Mouse (Mus musculus): ENCODE data around the gene Ano7. TPM values are rescaled to one million over a fixed set of nuclear protein-coding genes. Genes with fewer than 3 reads are reported as not detected.
"Not testable (repeated sequence)": the region's sequence is repeated elsewhere in the genome, so short reads cannot be mapped to it uniquely, and the experiment has no call there.

Gene Ano7
- polyA plus RNA-seq, 1 experiment from 2014 or later: 0.51 TPM

DNA sequence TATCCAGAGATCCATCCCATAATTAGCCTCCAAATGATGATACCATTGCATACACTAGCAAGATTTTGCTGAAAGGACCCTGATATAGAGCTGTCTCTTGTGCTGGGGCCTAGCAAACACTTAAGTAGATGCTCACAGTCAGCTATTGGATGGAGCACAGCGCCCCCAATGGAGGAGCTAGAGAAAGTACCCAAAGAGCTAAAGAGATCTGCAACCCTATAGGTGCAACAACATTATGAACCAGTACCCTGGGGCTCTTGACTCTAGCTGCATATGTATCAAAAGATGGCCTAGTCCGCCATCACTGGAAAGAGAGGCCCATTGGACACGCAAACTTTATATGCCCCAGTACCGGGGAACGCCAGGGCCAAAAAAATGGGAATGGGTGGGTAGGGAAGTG lies 76.4 kb downstream of the Ano7 start:
- H3K9ac ChIP-seq (replicated peaks); H3K27ac ChIP-seq; H3K4me3 ChIP-seq (replicated peaks); H3K27me3 ChIP-seq; ATAC-seq (ENCODE audit: insufficient number of reproducible peaks, insufficient read depth, low FRiP score, low TSS enrichment, low read depth); H3K4me1 ChIP-seq (replicated peaks); H3K36me3 ChIP-seq; H3K9me3 ChIP-seq; H3K4me2 ChIP-seq: not testable (repeated sequence)
- WGBS: 83% methylated on average over 5 of the region's 5 CpGs

GRCm38 (mm10) chr1:93453721-93454255 lies 80.1 kb downstream of the Ano7 start:
- Histone ChIP-seq H3K4me1 (replicated peaks) (no peaks in the 10 kb centered on the region), H3K27me3 (no peaks in the 10 kb centered on the region), H3K4me2 (no peak overlapping the region), H3K9ac (replicated peaks) (no peak overlapping the region), H3K27ac (no peak overlapping the region), H3K36me3 (no peaks in the 10 kb centered on the region), H3K4me3 (replicated peaks) (no peak overlapping the region), H3K9me3 (no peaks in the 10 kb centered on the region)
- no peak for ATAC-seq (ENCODE audit: insufficient number of reproducible peaks, insufficient read depth, low FRiP score, low TSS enrichment, low read depth)

Small RNAs within 50 kb of the gene (microRNA-seq; reads per million reads assigned to microRNA genes)
- gene Mir6345 (not detected), gene Mir6902 (0.70 reads per million)

Other genes with a start within 250 kb of the Ano7 start
- gene Agxt, start 238.7 kb upstream of the Ano7 start, polyA plus RNA-seq (2016; fragmentation: Nextera tagmentation; extraction: Ambion mirVana): not detected in 2 replicates
- gene 2310007B03Rik, start 213.0 kb upstream of the Ano7 start, polyA plus RNA-seq (2016; fragmentation: Nextera tagmentation; extraction: Ambion mirVana): 0.10 and 0.18 TPM in 2 replicates
- gene Crocc2, start 205.2 kb upstream of the Ano7 start, polyA plus RNA-seq (2016; fragmentation: Nextera tagmentation; extraction: Ambion mirVana): 0.27 and 0.33 TPM in 2 replicates
- 39.5 and 45.7 TPM in 2 replicates for gene Sned1, start 138.1 kb upstream of the Ano7 start, polyA plus RNA-seq (2016; fragmentation: Nextera tagmentation; extraction: Ambion mirVana)
- gene Mterf4, start 68.0 kb upstream of the Ano7 start, polyA plus RNA-seq (2016; fragmentation: Nextera tagmentation; extraction: Ambion mirVana): 34.3 and 38.8 TPM in 2 replicates
- gene Ppp1r7, start 31.1 kb upstream of the Ano7 start, polyA plus RNA-seq (2016; fragmentation: Nextera tagmentation; extraction: Ambion mirVana): 66.6 and 70.0 TPM in 2 replicates
- gene Pask, start 30.4 kb upstream of the Ano7 start, polyA plus RNA-seq (2016; fragmentation: Nextera tagmentation; extraction: Ambion mirVana): 25.8 and 27.0 TPM in 2 replicates
- gene Hdlbp, start 104.9 kb downstream of the Ano7 start, polyA plus RNA-seq (2016; fragmentation: Nextera tagmentation; extraction: Ambion mirVana): 135 and 140 TPM in 2 replicates
- 5.9 and 8.3 TPM in 2 replicates for gene Farp2, start 138.1 kb downstream of the Ano7 start, polyA plus RNA-seq (2016; fragmentation: Nextera tagmentation; extraction: Ambion mirVana)

All from limb, embryonic 12.5 days (tissue).